Mouse (Mus musculus) kidney, embryonic 14.5 days (tissue): ENCODE data around the gene Gm49027. TPM values are rescaled to one million over a fixed set of nuclear protein-coding genes. Genes with fewer than 3 reads are reported as not detected.

Experiments used
- ATAC-seq: fragments of 200-750 bp; cut with Nextera tagmentation; 2 replicates; pipeline ENCODE4 v1.8.0; 2017; ENCODE audit warnings: moderate number of reproducible peaks, mild to moderate bottlenecking, moderate TSS enrichment, moderate library complexity; ENCODE audit not compliant: low FRiP score, low TSS enrichment
- H3K27ac ChIP-seq: fragments of 300-500 bp; sonication (generic); 2 replicates; pipeline ENCODE4 v1.5.1; 2014; ENCODE audit warnings: low read depth, mild to moderate bottlenecking, low read length, moderate library complexity, mixed read lengths
- H3K27me3 ChIP-seq: fragments of 300-500 bp; sonication (generic); 2 replicates; pipeline ENCODE4 v1.6.1; 2014; ENCODE audit warnings: mild to moderate bottlenecking, low read length; ENCODE audit not compliant: control insufficient read depth, insufficient read depth
- H3K36me3 ChIP-seq: fragments of 300-500 bp; sonication (generic); 2 replicates; pipeline ENCODE4 v1.6.1; 2014; ENCODE audit warnings: low read length, mixed read lengths; ENCODE audit not compliant: control insufficient read depth, insufficient read depth
- H3K4me1 ChIP-seq: fragments of 300-500 bp; sonication (generic); 2 replicates; pipeline ENCODE4 v1.6.1; 2014; ENCODE audit warnings: low read length, mixed read lengths; ENCODE audit not compliant: control insufficient read depth, insufficient read depth
- H3K4me2 ChIP-seq: fragments of 300-500 bp; sonication (generic); replicated peaks from 2 replicates; pipeline ENCODE4 v1.6.1; 2014; ENCODE audit warnings: low read depth, mild to moderate bottlenecking, low read length
- H3K4me3 ChIP-seq: fragments of 300-500 bp; sonication (generic); 2 replicates; pipeline ENCODE4 v1.5.1; 2014; ENCODE audit warnings: mild to moderate bottlenecking, low read length
- H3K9ac ChIP-seq: fragments of 300-500 bp; sonication (generic); 2 replicates; pipeline ENCODE4 v1.6.1; 2014; ENCODE audit warnings: low read depth, mild to moderate bottlenecking, low read length, moderate library complexity
- H3K9me3 ChIP-seq: fragments of 300-500 bp; sonication (generic); 2 replicates; pipeline ENCODE4 v1.6.1; 2016; ENCODE audit warnings: low read length; ENCODE audit not compliant: control insufficient read depth
- WGBS: fragments of 180-500 bp; shearing (Covaris S2); extraction: QIAGEN DNeasy Blood & Tissue Kit; methylation state at CpG from one replicate; pipeline ENCODE4 v1.1.7; 2014; 5-methylcytosine and 5-hydroxymethylcytosine counted together
- microRNA-seq: library from miRNA; unstranded; fragments of <30 nt; microRNA quantifications from one replicate; pipeline ENCODE4, GENCODE M21; 2016
- polyA plus RNA-seq: library from polyadenylated mRNA; unstranded; fragments of >200 nt; fragmentation: Nextera tagmentation; extraction: Ambion mirVana; gene quantifications from 2 replicates; pipeline ENCODE4 v1.2.1, GENCODE M21; 2014

The Gm49027 gene
- polyA plus RNA-seq, 1 experiment from 2014 or later, result 0.34 TPM

DNA sequence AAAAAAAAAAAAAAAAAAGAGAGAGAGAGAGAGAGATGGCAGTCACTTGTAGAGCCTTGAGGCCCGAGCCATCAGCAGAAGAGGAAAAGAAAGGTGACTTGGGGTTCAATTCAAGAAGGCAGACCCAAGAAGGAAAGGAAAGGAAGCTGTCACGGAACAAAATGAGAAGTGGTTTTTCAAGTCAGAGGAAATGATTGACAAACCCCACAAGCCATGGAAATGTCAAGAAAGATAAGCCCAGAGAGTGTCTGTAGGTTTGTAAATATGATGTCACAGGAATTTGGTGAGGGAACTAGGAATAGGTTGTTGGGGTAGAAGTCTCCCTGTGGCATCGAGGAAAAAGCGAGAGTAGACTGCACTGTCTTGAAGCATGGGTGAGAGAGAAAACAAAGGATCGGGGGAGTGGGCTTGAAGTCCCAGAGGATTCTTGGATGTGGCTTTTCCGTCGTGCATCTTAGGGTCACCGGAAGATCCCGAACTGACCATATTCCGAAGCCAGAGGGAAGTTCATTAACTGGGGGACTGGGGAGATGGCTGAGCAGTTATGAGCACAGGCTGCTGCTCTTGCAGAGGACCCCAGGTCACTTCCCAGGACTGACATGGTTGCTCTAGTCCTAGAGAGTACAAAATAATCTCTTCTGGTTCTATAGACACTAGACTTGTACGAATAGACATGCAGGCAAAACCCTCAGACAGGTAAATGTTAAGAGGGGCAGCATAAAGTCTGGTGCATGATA, 37.5 kb downstream of the Gm49027 start:
- 83% methylated on average over 11 of the region's 11 CpGs for WGBS
- H3K4me2 ChIP-seq, result no peak overlapping the region

DNA sequence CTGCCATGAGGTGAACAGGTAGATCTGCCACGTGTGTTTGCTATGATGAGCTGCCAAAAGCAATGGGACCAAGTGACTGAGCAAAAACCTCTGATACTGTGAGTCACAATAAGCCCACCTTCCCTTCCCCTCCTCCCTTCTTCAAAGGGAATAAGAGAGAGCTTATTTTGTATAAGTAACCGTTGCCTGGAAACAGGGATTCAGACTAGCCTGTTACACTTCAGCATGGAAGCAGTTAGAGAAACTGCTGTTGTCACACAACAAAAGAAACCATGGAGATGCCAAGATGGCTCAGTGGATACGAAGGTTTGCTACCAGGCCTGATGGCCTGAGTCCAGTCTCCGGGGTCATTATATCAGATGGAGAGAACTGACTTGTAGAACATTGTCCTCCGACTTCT, 51.5 kb downstream of the Gm49027 start:
- no peak overlapping the region for H3K4me2 ChIP-seq
- no peak overlapping the region for H3K4me3 ChIP-seq
- H3K9ac ChIP-seq, result no peak overlapping the region
- H3K9me3 ChIP-seq, result no peaks in the 10 kb centered on the region
- H3K27me3 ChIP-seq, result no peaks in the 10 kb centered on the region
- H3K27ac ChIP-seq, result no peak overlapping the region
- H3K36me3 ChIP-seq, result no peaks in the 10 kb centered on the region
- WGBS, result 88% methylated on average over 5 of the region's 5 CpGs
- ATAC-seq, result no peak
- peaks cover 5% of the 10 kb centered on the region; the same call in 1 of the 2 replicates for H3K4me1 ChIP-seq

More for the DNA sequence above, 37.5 kb downstream of the Gm49027 start:
- H3K36me3 ChIP-seq, result no peaks in the 10 kb centered on the region
- ATAC-seq, result no peak
- H3K27ac ChIP-seq, result no peak overlapping the region
- H3K4me3 ChIP-seq, result no peak overlapping the region
- no peak overlapping the region for H3K9ac ChIP-seq
- no peaks in the 10 kb centered on the region for H3K27me3 ChIP-seq
- 0 out of 2 replicates have a peak, but pooled peaks cover 4% of the 10 kb centered on the region for H3K4me1 ChIP-seq
- no peaks in the 10 kb centered on the region for H3K9me3 ChIP-seq

DNA sequence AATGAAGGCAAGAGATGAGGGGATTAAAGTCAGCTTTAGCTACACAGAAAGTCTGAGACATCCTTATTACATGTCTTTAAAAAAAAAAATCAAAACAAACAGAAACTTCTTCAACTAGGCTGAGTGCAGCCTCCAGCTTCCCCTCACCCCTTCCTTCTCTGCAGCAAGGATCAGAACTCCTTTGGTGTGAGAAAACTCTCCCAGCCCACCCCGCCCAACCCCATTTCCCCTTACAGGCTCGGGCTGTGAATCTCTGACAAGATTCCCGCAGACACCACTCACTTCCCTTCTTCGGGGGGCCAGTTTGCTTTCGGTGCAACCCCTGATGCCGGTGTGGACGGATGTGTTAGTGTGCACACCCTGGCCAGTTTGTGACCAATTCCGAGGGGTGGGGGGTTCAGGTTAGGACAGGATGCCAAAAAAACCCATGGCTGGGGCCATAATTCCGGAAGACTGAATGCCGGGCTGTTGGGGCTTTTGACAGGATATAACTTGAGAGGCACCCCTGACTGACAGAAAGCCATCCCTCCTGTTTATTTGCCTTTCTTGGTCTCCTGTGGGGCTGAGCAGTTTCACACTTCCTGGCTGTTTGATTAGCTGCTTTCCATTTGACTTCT, 54.4 kb downstream of the Gm49027 start:
- ATAC-seq, result no peak
- Histone ChIP-seq H3K9ac (no peak overlapping the region), H3K27me3 (no peaks in the 10 kb centered on the region), H3K27ac (no peak overlapping the region), H3K4me3 (no peak overlapping the region; the same call in 1 of the 2 replicates), H3K9me3 (no peaks in the 10 kb centered on the region), H3K4me1 (peaks cover 5% of the 10 kb centered on the region; the same call in 1 of the 2 replicates), H3K36me3 (no peaks in the 10 kb centered on the region), H3K4me2 (peak overlapping the region; percentile 33)
- WGBS, result 7% methylated on average over 10 of the region's 10 CpGs

DNA sequence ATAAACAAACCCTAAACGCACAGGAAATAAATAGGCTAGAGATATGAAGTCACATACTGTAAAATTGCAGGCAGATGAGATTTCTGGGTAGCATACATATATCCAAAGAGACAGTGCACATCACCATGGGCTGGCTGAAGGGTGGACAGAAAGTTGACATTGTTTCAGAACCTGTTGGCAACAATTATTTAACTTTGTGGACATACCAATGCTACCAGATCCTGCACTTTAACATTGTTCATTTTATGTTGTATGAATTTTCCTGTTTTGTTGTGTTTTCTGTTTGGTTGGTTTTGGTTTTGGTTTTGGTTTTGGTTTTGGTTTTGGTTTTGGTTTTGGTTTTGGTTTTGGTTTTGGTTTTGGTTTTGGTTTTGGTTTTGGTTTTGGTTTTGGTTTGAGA, 60.6 kb downstream of the Gm49027 start:
- 74% methylated on average over 1 of the region's 1 CpGs for WGBS
- no peak overlapping the region for H3K4me2 ChIP-seq
- no peak overlapping the region for H3K27ac ChIP-seq
- no peak overlapping the region for H3K4me3 ChIP-seq
- H3K9ac ChIP-seq, result no peak overlapping the region
- H3K9me3 ChIP-seq, result no peaks in the 10 kb centered on the region
- H3K27me3 ChIP-seq, result no peaks in the 10 kb centered on the region
- ATAC-seq, result no peak
- H3K36me3 ChIP-seq, result no peaks in the 10 kb centered on the region
- no peaks in the 10 kb centered on the region for H3K4me1 ChIP-seq

Small RNAs within 50 kb of the gene (microRNA-seq; reads per million reads assigned to microRNA genes)
- gene Mir7647, result not detected

Other genes with a start within 250 kb of the Gm49027 start
- 39.4 and 43.2 TPM in 2 replicates for gene Bcl7a, start 181.7 kb downstream of the Gm49027 start, polyA plus RNA-seq
- 13.4 and 26.6 TPM in 2 replicates for gene Mlxip, start 130.7 kb downstream of the Gm49027 start, polyA plus RNA-seq
- gene Lrrc43, start 36.2 kb downstream of the Gm49027 start, polyA plus RNA-seq, result not detected in 2 replicates
- not detected in 2 replicates for gene Il31, start 36.0 kb downstream of the Gm49027 start, polyA plus RNA-seq
- 1.0 TPM in 1 of 2 replicates, not detected in the other for gene B3gnt4, start 15.0 kb downstream of the Gm49027 start, polyA plus RNA-seq
- 113 and 118 TPM in 2 replicates for gene Diablo, start 1.3 kb downstream of the Gm49027 start, polyA plus RNA-seq
- gene Vps33a, start 47.5 kb upstream of the Gm49027 start, polyA plus RNA-seq, result 17.1 and 34.5 TPM in 2 replicates
- gene Clip1, start 159.1 kb upstream of the Gm49027 start, polyA plus RNA-seq, result 20.7 and 32.6 TPM in 2 replicates
- 75.3 and 101 TPM in 2 replicates for gene Zcchc8, start 195.6 kb upstream of the Gm49027 start, polyA plus RNA-seq
- 128 and 153 TPM in 2 replicates for gene Rsrc2, start 223.9 kb upstream of the Gm49027 start, polyA plus RNA-seq
- 33.7 and 35.9 TPM in 2 replicates for gene Kntc1, start 224.2 kb upstream of the Gm49027 start, polyA plus RNA-seq